Comparison of ENCODE assay signal across 29 mouse cellular contexts in genomic region chr7:121927882-121928281, GRCm38 (mm10).
"Had no signal": no experiment of that assay in that cellular context is flagged by ENCODE, and none has a peak within 500 bp of the region (broad histone marks: within the 10 kb centered on the region; RNA-seq: fewer than 3 reads in every experiment).

No protein-coding gene starts in this region.

- H3K9me3 ChIP-seq: limb, embryonic 10.5 days; limb, embryonic 12.5 days; limb, embryonic 13.5 days; limb, embryonic 15.5 days; liver, embryonic 12.5 days; liver, embryonic 13.5 days; liver, embryonic 15.5 days; lung, embryonic 15.5 days; megakaryocyte, embryonic 14.5 days; midbrain, embryonic 12.5 days; midbrain, embryonic 13.5 days; midbrain, embryonic 15.5 days; neural tube, embryonic 12.5 days had no signal

- DNase-seq: left cerebral cortex, postnatal 4 days; liver; liver, embryonic 13.5 days; lung, adult 18-20 months; lung, adult 2 months; lung, embryonic 14.5 days; lung, postnatal 10 days; lung, postnatal 14 days; lung, postnatal 36 days; lung, postnatal 4 days; midbrain, embryonic 14.5 days had no signal

- H3K9ac ChIP-seq: limb, embryonic 12.5 days; limb, embryonic 13.5 days; limb, embryonic 15.5 days; liver, embryonic 12.5 days; liver, embryonic 13.5 days; liver, embryonic 14.5 days; liver, embryonic 15.5 days; lung, embryonic 14.5 days; lung, embryonic 15.5 days; midbrain, embryonic 12.5 days; midbrain, embryonic 13.5 days; midbrain, embryonic 15.5 days; neural tube, embryonic 12.5 days had no signal

- ATAC-seq: liver, embryonic 12.5 days; lung, postnatal 0 days; midbrain, embryonic 13.5 days; midbrain, embryonic 15.5 days; midbrain, embryonic 16.5 days had no signal

- H3K4me3 ChIP-seq: left cerebral cortex, adult 2 months; limb, embryonic 10.5 days; limb, embryonic 12.5 days; limb, embryonic 13.5 days; limb, embryonic 15.5 days; liver, embryonic 12.5 days; liver, embryonic 13.5 days; liver, embryonic 15.5 days; lung, embryonic 15.5 days; megakaryocyte, embryonic 14.5 days; midbrain, embryonic 12.5 days; midbrain, embryonic 13.5 days; midbrain, embryonic 15.5 days; myocyte; neural tube, embryonic 12.5 days had no signal

- H3K4me1 ChIP-seq: limb, embryonic 10.5 days; limb, embryonic 12.5 days; limb, embryonic 13.5 days; limb, embryonic 15.5 days; liver, embryonic 12.5 days; liver, embryonic 13.5 days; liver, embryonic 15.5 days; megakaryocyte, embryonic 14.5 days; midbrain, embryonic 12.5 days; midbrain, embryonic 13.5 days; midbrain, embryonic 15.5 days; neural tube, embryonic 12.5 days had no signal

- H3K36me3 ChIP-seq: midbrain, embryonic 15.5 days had no signal

- H3K4me2 ChIP-seq: limb, embryonic 12.5 days; limb, embryonic 13.5 days; limb, embryonic 15.5 days; liver, embryonic 12.5 days; liver, embryonic 13.5 days; liver, embryonic 15.5 days; lung, embryonic 14.5 days; lung, embryonic 15.5 days; midbrain, embryonic 12.5 days; midbrain, embryonic 13.5 days; midbrain, embryonic 15.5 days; neural tube, embryonic 12.5 days had no signal

- H3K27ac ChIP-seq: left cerebral cortex, adult 2 months; limb, embryonic 10.5 days; limb, embryonic 12.5 days; limb, embryonic 13.5 days; limb, embryonic 15.5 days; liver, embryonic 12.5 days; liver, embryonic 13.5 days; liver, embryonic 14.5 days; liver, embryonic 15.5 days; lung, embryonic 15.5 days; macrophage; midbrain, embryonic 12.5 days; midbrain, embryonic 13.5 days; midbrain, embryonic 15.5 days; neural tube, embryonic 12.5 days had no signal

- H3K27me3 ChIP-seq: limb, embryonic 12.5 days; limb, embryonic 13.5 days; limb, embryonic 15.5 days; liver, embryonic 12.5 days; liver, embryonic 13.5 days; liver, embryonic 15.5 days; lung, embryonic 15.5 days; megakaryocyte, embryonic 14.5 days; midbrain, embryonic 12.5 days; midbrain, embryonic 13.5 days; midbrain, embryonic 15.5 days; neural tube, embryonic 12.5 days had no signal
